Mouse (Mus musculus) liver, embryonic 16.5 days (tissue): ENCODE measurements around the gene Clec2e. TPM values are rescaled to one million over a fixed set of nuclear protein-coding genes. Genes with fewer than 3 reads are reported as not detected.
"Not testable (repeated sequence)": the region's sequence is repeated elsewhere in the genome, so short reads cannot be mapped to it uniquely, and the experiment has no call there.

Source experiments
- ATAC-seq: fragments of 200-750 bp; cut with Nextera tagmentation; 2 replicates; pipeline ENCODE4 v1.8.0; 2017; ENCODE audit warnings: low read depth, mild to moderate bottlenecking, moderate number of reproducible peaks, moderate library complexity
- H3K27ac ChIP-seq: fragments of 300-500 bp; sonication (generic); 2 replicates; pipeline ENCODE4 v1.5.1; 2014; ENCODE audit warnings: mild to moderate bottlenecking, low read length
- H3K27me3 ChIP-seq: fragments of 300-500 bp; sonication (generic); 2 replicates; pipeline ENCODE4 v1.6.1; 2014; ENCODE audit warnings: low read depth, low read length, mixed read lengths; ENCODE audit not compliant: control insufficient read depth, insufficient read depth
- H3K36me3 ChIP-seq: fragments of 300-500 bp; sonication (generic); 2 replicates; pipeline ENCODE4 v1.6.1; 2014; ENCODE audit warnings: mild to moderate bottlenecking; ENCODE audit not compliant: control insufficient read depth, insufficient read depth
- H3K4me1 ChIP-seq: fragments of 300-500 bp; sonication (generic); 2 replicates; pipeline ENCODE4 v1.6.1; 2014; ENCODE audit warnings: low read depth, low read length, mixed read lengths; ENCODE audit not compliant: control insufficient read depth
- H3K4me2 ChIP-seq: fragments of 300-500 bp; sonication (generic); 2 replicates; pipeline ENCODE4 v1.6.1; 2014; ENCODE audit warnings: low read depth, low read length, mixed read lengths
- H3K4me3 ChIP-seq: fragments of 300-500 bp; sonication (generic); 2 replicates; pipeline ENCODE4 v1.5.1; 2014; ENCODE audit warnings: low read depth, mild to moderate bottlenecking, low read length
- H3K9ac ChIP-seq: fragments of 300-500 bp; sonication (generic); 2 replicates; pipeline ENCODE4 v1.6.1; 2014; ENCODE audit warnings: low read depth, low read length
- H3K9me3 ChIP-seq: fragments of 300-500 bp; sonication (generic); replicated peaks from 2 replicates; pipeline ENCODE4 v1.6.1; 2016; ENCODE audit warnings: low read length; ENCODE audit not compliant: control insufficient read depth
- WGBS: fragments of 180-500 bp; shearing (Covaris S2); extraction: QIAGEN DNeasy Blood & Tissue Kit; methylation state at CpG from one replicate; pipeline ENCODE4 v1.1.7; 2014; ENCODE audit not compliant: insufficient replicate concordance; 5-methylcytosine and 5-hydroxymethylcytosine counted together
- polyA plus RNA-seq: library from polyadenylated mRNA; unstranded; fragments of >200 nt; fragmentation: Nextera tagmentation; extraction: Ambion mirVana; gene quantifications from 2 replicates; pipeline ENCODE4 v1.2.1, GENCODE M21; 2015

Gene Clec2e
- polyA plus RNA-seq: 0.08 TPM in 1 of 2 replicates, not detected in the other

GRCm38 (mm10) chr6:129100794-129101193 lies at the start of gene Clec2e:
Gene Clec2e, minus strand, starts transcription at chr6:129100913.
- not testable (repeated sequence) for H3K27ac ChIP-seq, H3K4me2 ChIP-seq, H3K4me3 ChIP-seq, H3K27me3 ChIP-seq, H3K9me3 ChIP-seq, H3K9ac ChIP-seq, H3K36me3 ChIP-seq, H3K4me1 ChIP-seq, ATAC-seq
- 42% methylated on average over 1 of the region's 1 CpGs for WGBS

- Histone ChIP-seq H3K9ac (no peak overlapping the region), H3K4me3 (no peak overlapping the region), H3K27me3 (no peaks in the 10 kb centered on the region), H3K36me3 (no peaks in the 10 kb centered on the region), H3K9me3 (no peaks in the 10 kb centered on the region), H3K4me2 (no peak overlapping the region), H3K4me1 (no peaks in the 10 kb centered on the region), H3K27ac (no peak overlapping the region)
- WGBS: 85% methylated on average over 2 of the region's 2 CpGs
- no peak for ATAC-seq
These were observed 46.1 kb upstream of the Clec2e start for GRCm38 (mm10) chr6:129146812-129147211.

GRCm38 (mm10) chr6:129132604-129133341 lies 32.1 kb upstream of the Clec2e start:
- Histone ChIP-seq H3K27me3 (no peaks in the 10 kb centered on the region), H3K4me1 (no peaks in the 10 kb centered on the region), H3K4me2 (no peak overlapping the region), H3K4me3 (no peak overlapping the region), H3K27ac (no peak overlapping the region), H3K36me3 (no peaks in the 10 kb centered on the region), H3K9ac (no peak overlapping the region), H3K9me3 (no peaks in the 10 kb centered on the region)
- ATAC-seq: 0 out of 2 replicates have a peak, but pooled peaks have one; percentile 9
- 55% methylated on average over 4 of the region's 4 CpGs for WGBS

GRCm38 (mm10) chr6:129126861-129127260 lies 26.1 kb upstream of the Clec2e start:
- no peak overlapping the region for H3K9ac ChIP-seq
- no peak for ATAC-seq
- H3K4me1 ChIP-seq: no peaks in the 10 kb centered on the region
- no peaks in the 10 kb centered on the region for H3K27me3 ChIP-seq
- no peaks in the 10 kb centered on the region for H3K9me3 ChIP-seq
- no peaks in the 10 kb centered on the region for H3K36me3 ChIP-seq
- H3K27ac ChIP-seq: no peak overlapping the region
- no peak overlapping the region for H3K4me3 ChIP-seq
- no peak overlapping the region for H3K4me2 ChIP-seq

- H3K4me3 ChIP-seq, H3K4me1 ChIP-seq, H3K9ac ChIP-seq: not testable (repeated sequence)
These were observed 23.8 kb upstream of the Clec2e start for GRCm38 (mm10) chr6:129124531-129124930.

GRCm38 (mm10) chr6:129116223-129116622 lies 15.5 kb upstream of the Clec2e start:
- no peaks in the 10 kb centered on the region for H3K36me3 ChIP-seq
- no peaks in the 10 kb centered on the region for H3K9me3 ChIP-seq
- ATAC-seq: no peak
- no peak overlapping the region for H3K4me2 ChIP-seq
- H3K27me3 ChIP-seq: no peaks in the 10 kb centered on the region
- no peak overlapping the region for H3K27ac ChIP-seq
- H3K4me3 ChIP-seq: no peak overlapping the region
- H3K9ac ChIP-seq: no peak overlapping the region
- H3K4me1 ChIP-seq: no peaks in the 10 kb centered on the region
- WGBS: 74% methylated on average over 3 of the region's 3 CpGs

More at GRCm38 (mm10) chr6:129124531-129124930, 23.8 kb upstream of the Clec2e start:
- not testable (repeated sequence) for ATAC-seq, H3K9me3 ChIP-seq, H3K27ac ChIP-seq, H3K36me3 ChIP-seq, H3K27me3 ChIP-seq, H3K4me2 ChIP-seq

GRCm38 (mm10) chr6:129114237-129114636 lies 13.5 kb upstream of the Clec2e start:
- not testable (repeated sequence) for H3K27ac ChIP-seq, H3K36me3 ChIP-seq, H3K9me3 ChIP-seq, ATAC-seq, H3K9ac ChIP-seq, H3K4me1 ChIP-seq, H3K4me2 ChIP-seq, H3K4me3 ChIP-seq, H3K27me3 ChIP-seq
- WGBS: 70% methylated on average over 3 of the region's 3 CpGs

GRCm38 (mm10) chr6:129113769-129114168 lies 13.1 kb upstream of the Clec2e start:
- Histone ChIP-seq H3K27me3 (no peaks in the 10 kb centered on the region), H3K9me3 (no peaks in the 10 kb centered on the region), H3K4me1 (no peaks in the 10 kb centered on the region), H3K4me2 (no peak overlapping the region), H3K4me3 (no peak overlapping the region), H3K9ac (no peak overlapping the region), H3K36me3 (no peaks in the 10 kb centered on the region), H3K27ac (no peak overlapping the region)
- ATAC-seq: 0 out of 2 replicates have a peak, but pooled peaks have one; percentile 3
- WGBS: 55% methylated on average over 1 of the region's 1 CpGs

- Histone ChIP-seq H3K4me1 (no peaks in the 10 kb centered on the region), H3K4me3 (no peak overlapping the region), H3K9ac (no peak overlapping the region), H3K36me3 (no peaks in the 10 kb centered on the region), H3K27ac (no peak overlapping the region), H3K4me2 (no peak overlapping the region), H3K9me3 (no peaks in the 10 kb centered on the region), H3K27me3 (no peaks in the 10 kb centered on the region)
- WGBS: 55% methylated on average over 1 of the region's 1 CpGs
- ATAC-seq: peak; percentile 61
These were observed 12.4 kb upstream of the Clec2e start for GRCm38 (mm10) chr6:129113030-129113673.
